Mouse (Mus musculus) embryonic facial prominence, embryonic 12.5 days (tissue): ENCODE measurements around the gene Tbp. TPM values are rescaled to one million over a fixed set of nuclear protein-coding genes. Genes with fewer than 3 reads are reported as not detected.
A peak's percentile ranks its signal among the peaks of the same experiment; 100 is the strongest.

Experiments used
- ATAC-seq: fragments of 200-750 bp; cut with Nextera tagmentation; 2 replicates; pipeline ENCODE4 v1.8.0; 2017; ENCODE audit not compliant: insufficient number of reproducible peaks, insufficient read depth, low FRiP score, low TSS enrichment
- H3K27ac ChIP-seq: fragments of 300-500 bp; sonication (generic); 2 replicates; pipeline ENCODE4 v1.5.1; 2016; ENCODE audit warnings: mild to moderate bottlenecking
- H3K27me3 ChIP-seq: fragments of 300-500 bp; sonication (generic); 2 replicates; pipeline ENCODE4 v1.6.1; 2016; ENCODE audit warnings: mild to moderate bottlenecking, moderate library complexity
- H3K36me3 ChIP-seq: fragments of 300-500 bp; sonication (generic); 2 replicates; pipeline ENCODE4 v1.6.1; 2016; ENCODE audit warnings: mild to moderate bottlenecking
- H3K4me1 ChIP-seq: fragments of 300-500 bp; sonication (generic); 2 replicates; pipeline ENCODE4 v1.6.1; 2016
- H3K4me2 ChIP-seq: fragments of 300-500 bp; sonication (generic); replicated peaks from 2 replicates; pipeline ENCODE4 v1.6.1; 2016; ENCODE audit warnings: mild to moderate bottlenecking, moderate library complexity
- H3K4me3 ChIP-seq: fragments of 300-500 bp; sonication (generic); 2 replicates; pipeline ENCODE4 v1.5.1; 2016; ENCODE audit warnings: mild to moderate bottlenecking
- H3K9ac ChIP-seq: fragments of 300-500 bp; sonication (generic); 2 replicates; pipeline ENCODE4 v1.6.1; 2016; ENCODE audit warnings: mild to moderate bottlenecking, moderate library complexity
- H3K9me3 ChIP-seq: fragments of 300-500 bp; sonication (generic); 2 replicates; pipeline ENCODE4 v1.6.1; 2016; ENCODE audit warnings: mild to moderate bottlenecking, moderate library complexity
- WGBS: fragments of 180-500 bp; shearing (Covaris S2); methylation state at CpG from one replicate; pipeline ENCODE4 v1.1.7; 2016; 5-methylcytosine and 5-hydroxymethylcytosine counted together
- polyA plus RNA-seq: library from polyadenylated mRNA; unstranded; fragments of >200 nt; fragmentation: Nextera tagmentation; extraction: Ambion mirVana; gene quantifications from 2 replicates; pipeline ENCODE4 v1.2.1, GENCODE M21; 2016

Tbp gene
- 50.9 and 53.9 TPM in 2 replicates for polyA plus RNA-seq

DNA sequence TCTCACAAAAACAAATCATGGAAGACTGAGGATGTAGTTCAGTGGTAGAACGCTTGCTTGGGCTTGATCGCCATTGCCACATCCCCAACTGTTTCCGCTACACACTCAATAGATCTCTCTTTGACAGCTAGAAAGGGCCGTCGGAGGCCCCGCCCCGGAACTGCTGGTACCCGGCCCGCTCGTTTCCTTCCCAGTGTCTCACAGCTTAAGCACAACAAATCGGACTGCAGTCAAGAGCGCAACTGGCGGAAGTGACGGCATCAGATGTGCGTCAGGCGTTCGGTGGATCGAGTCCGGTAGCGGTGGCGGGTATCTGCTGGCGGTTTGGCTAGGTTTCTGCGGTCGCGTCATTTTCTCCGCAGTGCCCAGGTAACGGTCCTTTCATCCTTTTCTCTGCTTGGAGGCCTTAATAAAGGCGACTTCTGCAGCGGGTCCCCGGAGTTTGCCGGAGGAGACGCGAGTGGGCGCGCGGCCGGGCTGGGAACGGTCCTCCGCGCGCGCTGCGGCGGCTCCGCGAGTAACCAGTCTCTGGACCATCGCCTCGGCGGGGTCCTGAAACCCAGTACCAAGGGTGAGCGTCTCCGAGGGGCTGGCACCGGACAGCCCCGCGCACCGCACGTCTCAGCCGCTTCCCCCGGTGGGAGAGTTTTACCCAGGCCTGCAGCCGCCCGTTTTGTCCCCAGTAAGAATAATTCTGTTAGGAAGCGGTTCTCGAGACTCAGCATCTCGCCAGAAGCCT, at the start of gene Tbp, which contains the start of gene Psmb1:
Gene Tbp (plus strand): TSS at position 233 of the 739 bp plus-strand sequence.
Gene Psmb1 (minus strand): TSS at position 96 of the 739 bp plus-strand sequence.
- H3K4me3 ChIP-seq: peak within 1 kb of the TSS; percentile 99
- H3K4me2 ChIP-seq: peak within 1 kb of the TSS; percentile 86
- peak; percentile 92 for ATAC-seq
- no peaks in the 10 kb centered on the region for H3K9me3 ChIP-seq
- H3K4me1 ChIP-seq: peaks cover 20% of the 10 kb centered on the region
- peak within 1 kb of the TSS; percentile 93 for H3K9ac ChIP-seq
- H3K27me3 ChIP-seq: no peaks in the 10 kb centered on the region
- H3K36me3 ChIP-seq: peaks cover 13% of the 10 kb centered on the region
- peak within 1 kb of the TSS; percentile 77 for H3K27ac ChIP-seq
- WGBS: under 1% methylated on average over 63 of the region's 63 CpGs

- Histone ChIP-seq H3K36me3 (no peaks in the 10 kb centered on the region), H3K9me3 (no peaks in the 10 kb centered on the region), H3K4me1 (no peaks in the 10 kb centered on the region), H3K4me2 (no peak overlapping the region), H3K27ac (no peak overlapping the region), H3K9ac (no peak overlapping the region), H3K27me3 (no peaks in the 10 kb centered on the region), H3K4me3 (no peak overlapping the region)
- ATAC-seq: no peak
- 81% methylated on average over 4 of the region's 4 CpGs for WGBS
These were observed 44.5 kb upstream of the Tbp start for GRCm38 (mm10) chr17:15455203-15455602.

- H3K4me2 ChIP-seq: no peak overlapping the region
- no peak overlapping the region for H3K9ac ChIP-seq
- no peak for ATAC-seq
- no peaks in the 10 kb centered on the region for H3K9me3 ChIP-seq
- no peak overlapping the region for H3K27ac ChIP-seq
- peaks cover under 1% of the 10 kb centered on the region; the same call in 1 of the 2 replicates for H3K36me3 ChIP-seq
- no peaks in the 10 kb centered on the region for H3K4me1 ChIP-seq
- H3K27me3 ChIP-seq: no peaks in the 10 kb centered on the region
- no peak overlapping the region for H3K4me3 ChIP-seq
- WGBS: 87% methylated on average over 2 of the region's 2 CpGs
These were observed 43.1 kb upstream of the Tbp start for GRCm38 (mm10) chr17:15456595-15456994.

- Histone ChIP-seq H3K9ac (no peak overlapping the region), H3K27ac (no peak overlapping the region), H3K9me3 (no peaks in the 10 kb centered on the region), H3K4me3 (no peak overlapping the region), H3K4me2 (no peak overlapping the region), H3K27me3 (no peaks in the 10 kb centered on the region), H3K4me1 (no peaks in the 10 kb centered on the region), H3K36me3 (peaks cover 3% of the 10 kb centered on the region; the same call in 1 of the 2 replicates)
- WGBS: 91% methylated on average over 4 of the region's 4 CpGs
- no peak for ATAC-seq
These were observed 39.9 kb upstream of the Tbp start for GRCm38 (mm10) chr17:15459761-15460160.

DNA sequence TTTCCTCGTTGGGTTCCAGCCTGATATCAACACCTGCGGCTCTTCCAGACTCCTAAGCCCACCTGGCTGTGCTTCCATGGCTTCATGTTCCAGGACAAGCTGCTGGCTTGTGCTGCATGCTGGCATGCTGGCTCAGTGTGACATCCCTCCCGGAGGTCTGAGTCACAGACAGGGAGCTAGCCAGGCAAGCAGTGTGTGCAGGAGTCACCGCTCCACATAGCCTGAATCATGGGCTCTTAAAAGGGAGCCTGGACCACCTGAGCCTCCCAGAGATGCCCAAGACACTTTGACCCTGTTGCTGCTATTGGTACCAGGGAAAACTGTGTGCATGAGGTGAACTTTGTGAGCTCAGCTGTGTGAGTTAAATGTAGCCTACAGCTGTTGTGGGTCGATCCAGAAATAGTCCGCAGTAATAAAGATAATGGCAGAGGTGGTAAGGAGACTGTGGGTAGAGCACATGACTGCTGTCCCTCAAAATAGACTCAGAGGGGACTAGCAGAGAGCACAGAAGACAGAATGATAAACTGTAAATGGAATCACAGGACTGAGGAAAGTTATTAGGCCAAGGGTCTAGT, 37.7 kb upstream of the Tbp start:
- no peak overlapping the region for H3K9ac ChIP-seq
- no peak for ATAC-seq
- 92% methylated on average over 6 of the region's 6 CpGs for WGBS
- H3K4me1 ChIP-seq: no peaks in the 10 kb centered on the region
- H3K36me3 ChIP-seq: peaks cover 7% of the 10 kb centered on the region; the same call in 1 of the 2 replicates
- H3K27me3 ChIP-seq: no peaks in the 10 kb centered on the region
- no peak overlapping the region for H3K27ac ChIP-seq
- no peaks in the 10 kb centered on the region for H3K9me3 ChIP-seq
- H3K4me2 ChIP-seq: no peak overlapping the region
- no peak overlapping the region for H3K4me3 ChIP-seq

DNA sequence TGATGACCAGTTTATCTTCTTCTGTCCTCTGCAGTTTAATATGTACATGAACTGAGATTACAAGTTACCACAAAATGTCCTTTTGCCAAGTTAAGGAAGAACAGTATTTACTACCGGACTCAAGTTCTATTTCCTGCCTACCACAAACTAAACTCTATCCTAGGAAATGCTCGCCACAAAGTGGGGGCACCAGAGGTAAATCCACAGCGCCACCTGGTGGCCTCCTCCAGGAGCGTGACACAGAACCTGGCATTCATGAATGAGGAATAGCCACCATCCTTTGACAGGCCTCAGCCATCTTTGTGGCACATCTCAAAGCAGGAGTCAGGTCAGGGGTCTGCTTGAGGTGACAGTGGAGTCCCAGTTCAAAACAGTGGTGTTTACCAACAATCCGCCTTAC, 32.0 kb upstream of the Tbp start:
- H3K9me3 ChIP-seq: no peaks in the 10 kb centered on the region
- H3K27ac ChIP-seq: no peak overlapping the region
- WGBS: 24% methylated on average over 5 of the region's 5 CpGs
- no peaks in the 10 kb centered on the region for H3K27me3 ChIP-seq
- peaks cover 36% of the 10 kb centered on the region for H3K36me3 ChIP-seq
- no peak overlapping the region for H3K9ac ChIP-seq
- H3K4me1 ChIP-seq: no peaks in the 10 kb centered on the region
- ATAC-seq: no peak
- no peak overlapping the region for H3K4me2 ChIP-seq
- H3K4me3 ChIP-seq: no peak overlapping the region

DNA sequence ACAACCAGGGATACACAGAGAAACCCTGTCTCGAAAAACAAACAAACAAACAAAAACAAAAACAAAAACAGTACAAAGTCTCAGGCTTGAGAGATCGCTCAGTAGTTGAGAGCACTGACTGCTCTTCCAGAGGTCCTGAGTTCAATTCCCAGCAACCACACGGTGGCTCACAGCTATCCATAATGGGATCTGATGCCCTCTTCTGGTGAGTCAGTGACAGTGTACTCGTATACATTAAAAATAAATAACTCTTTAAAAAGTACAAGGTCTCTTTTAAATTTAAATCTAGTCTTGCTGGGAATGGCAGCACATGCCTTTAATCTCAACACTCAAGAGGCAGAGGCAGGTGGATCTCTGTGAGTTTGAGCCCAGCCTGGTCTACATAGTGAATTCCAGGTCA, 27.0 kb upstream of the Tbp start:
- no peaks in the 10 kb centered on the region for H3K4me1 ChIP-seq
- H3K36me3 ChIP-seq: peaks cover 82% of the 10 kb centered on the region
- H3K27ac ChIP-seq: no peak overlapping the region
- no peak overlapping the region for H3K9ac ChIP-seq
- H3K4me3 ChIP-seq: no peak overlapping the region
- no peaks in the 10 kb centered on the region for H3K9me3 ChIP-seq
- WGBS: 88% methylated on average over 4 of the region's 4 CpGs
- ATAC-seq: no peak
- no peaks in the 10 kb centered on the region for H3K27me3 ChIP-seq
- no peak overlapping the region for H3K4me2 ChIP-seq

DNA sequence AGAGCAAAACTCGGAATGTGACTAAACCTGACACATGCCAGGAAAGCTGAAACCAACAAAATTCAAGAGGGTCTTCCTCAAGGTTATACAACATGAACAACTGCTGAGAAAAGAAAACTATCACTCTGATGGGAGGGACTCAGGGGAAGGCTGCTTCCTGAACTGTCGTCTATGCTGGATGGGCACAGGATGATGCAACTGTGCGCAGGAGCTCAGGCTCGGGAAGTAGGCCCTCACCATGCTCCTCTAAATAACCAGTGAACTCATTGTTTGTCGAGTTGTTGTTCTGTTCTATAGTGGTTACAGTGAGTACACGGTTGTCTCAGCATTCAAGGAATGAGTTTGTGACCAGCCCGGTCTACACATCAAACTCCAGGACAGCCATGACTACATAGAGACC, 9.1 kb upstream of the Tbp start:
- WGBS: 91% methylated on average over 7 of the region's 7 CpGs
- Histone ChIP-seq H3K27ac (no peak overlapping the region), H3K4me2 (no peak overlapping the region), H3K9ac (no peak overlapping the region), H3K36me3 (peaks cover 52% of the 10 kb centered on the region), H3K27me3 (no peaks in the 10 kb centered on the region), H3K9me3 (no peaks in the 10 kb centered on the region), H3K4me3 (no peak overlapping the region), H3K4me1 (no peaks in the 10 kb centered on the region)
- ATAC-seq: no peak

GRCm38 (mm10) chr17:15497882-15498752, 1.6 kb upstream of the Tbp start:
- whole genome bisulfite sequencing: under 1% methylated on average over 50 of the region's 50 CpGs

DNA sequence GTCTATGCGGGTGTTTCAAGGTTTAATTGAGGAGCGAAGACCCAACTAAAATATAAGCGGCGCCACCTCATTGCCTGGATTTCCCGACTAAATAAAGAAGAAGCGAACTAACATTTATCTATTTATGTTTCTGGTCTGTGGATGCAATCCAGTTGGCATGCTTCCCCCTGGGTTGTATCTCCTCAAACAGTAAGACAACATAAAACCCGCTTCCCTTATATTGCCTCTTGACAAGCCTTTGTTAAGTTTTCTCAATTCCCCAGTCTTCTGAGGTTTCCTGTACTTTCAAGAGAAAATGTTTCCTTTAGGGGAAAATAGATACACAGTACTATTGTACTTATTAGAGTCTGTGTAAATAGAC, 955 bp upstream of the Tbp start:
- 40% methylated on average over 7 of the region's 7 CpGs for WGBS

More at GRCm38 (mm10) chr17:15497882-15498752, 1.6 kb upstream of the Tbp start:
- ATAC-seq: peak; percentile 94
- no peaks in the 10 kb centered on the region for H3K9me3 ChIP-seq
- H3K4me2 ChIP-seq: peak overlapping the region; percentile 86
- H3K27me3 ChIP-seq: no peaks in the 10 kb centered on the region
- H3K36me3 ChIP-seq: peaks cover 15% of the 10 kb centered on the region
- H3K4me3 ChIP-seq: peak overlapping the region; percentile 99
- H3K4me1 ChIP-seq: peaks cover 20% of the 10 kb centered on the region
- H3K27ac ChIP-seq: peak overlapping the region; percentile 95
- H3K9ac ChIP-seq: peak overlapping the region; percentile 88

DNA sequence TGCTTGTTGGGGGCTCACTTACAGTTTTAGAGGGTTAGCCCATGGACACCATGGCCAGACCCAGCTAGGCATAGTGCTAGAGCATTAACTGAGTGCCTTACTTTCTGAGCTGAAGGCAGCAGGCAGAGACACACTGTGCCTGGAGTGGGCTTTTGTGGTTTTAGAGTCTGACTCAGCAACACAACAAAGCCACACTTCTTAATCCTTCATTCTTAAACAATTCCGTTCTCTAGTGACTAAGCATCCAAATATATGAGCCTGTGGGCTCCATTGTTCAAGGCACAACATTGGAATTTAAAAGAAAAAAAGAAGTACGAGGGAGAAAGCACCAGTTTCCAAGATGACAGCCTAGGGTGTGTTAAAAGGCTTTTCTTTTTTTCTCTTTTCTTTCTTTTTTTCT, 11.0 kb downstream of the Tbp start:
- peaks cover 91% of the 10 kb centered on the region for H3K36me3 ChIP-seq
- no peak overlapping the region for H3K4me2 ChIP-seq
- 92% methylated on average over 2 of the region's 2 CpGs for WGBS

More for the DNA sequence above, 955 bp upstream of the Tbp start:
- peaks cover 11% of the 10 kb centered on the region for H3K36me3 ChIP-seq
- peak overlapping the region; percentile 86 for H3K4me2 ChIP-seq
- H3K27me3 ChIP-seq: no peaks in the 10 kb centered on the region
- H3K4me3 ChIP-seq: peak overlapping the region; percentile 99
- no peak for ATAC-seq
- peaks cover 20% of the 10 kb centered on the region for H3K4me1 ChIP-seq
- H3K9me3 ChIP-seq: no peaks in the 10 kb centered on the region
- H3K27ac ChIP-seq: no peak overlapping the region
- H3K9ac ChIP-seq: peak overlapping the region; percentile 88; the same call in 1 of the 2 replicates

More for the DNA sequence above, 11.0 kb downstream of the Tbp start:
- no peak for ATAC-seq
- H3K4me1 ChIP-seq: no peaks in the 10 kb centered on the region
- no peak overlapping the region for H3K9ac ChIP-seq
- no peaks in the 10 kb centered on the region for H3K27me3 ChIP-seq
- 0 out of 2 replicates have a peak, but pooled peaks cover 3% of the 10 kb centered on the region for H3K9me3 ChIP-seq
- no peak overlapping the region for H3K4me3 ChIP-seq
- H3K27ac ChIP-seq: no peak overlapping the region
